Mouse (Mus musculus) liver, embryonic 14.5 days (tissue): ENCODE results near the gene Lrrc8b. TPM values are rescaled to one million over a fixed set of nuclear protein-coding genes. Genes with fewer than 3 reads are reported as not detected.

Experiments
- ATAC-seq: fragments of 200-750 bp; cut with Nextera tagmentation; 2 replicates; pipeline ENCODE4 v1.8.0; 2017; ENCODE audit warnings: moderate number of reproducible peaks, mild to moderate bottlenecking, moderate library complexity; ENCODE audit not compliant: insufficient read depth
- DNase-seq, 3 experiments: peaks; one replicate each; pipeline ENCODE4 v3.0.0-alpha.2; 2012 to 2013; ENCODE audit warnings: low read depth in 3 of 3, low spot score in 3 of 3
- H3K27ac ChIP-seq: fragments of 300-500 bp; sonication (generic); 2 replicates; pipeline ENCODE4 v1.5.1; 2014; ENCODE audit warnings: moderate library complexity, mild to moderate bottlenecking, control low read depth, inconsistent platforms
- H3K27me3 ChIP-seq: fragments of 300-500 bp; sonication (generic); 2 replicates; pipeline ENCODE4 v1.6.1; 2014; ENCODE audit warnings: mild to moderate bottlenecking, low read length, moderate library complexity; ENCODE audit not compliant: control insufficient read depth, insufficient read depth
- H3K36me3 ChIP-seq: fragments of 300-500 bp; sonication (generic); replicated peaks from 2 replicates; pipeline ENCODE4 v1.6.1; 2014; ENCODE audit warnings: low read depth; ENCODE audit not compliant: control insufficient read depth, insufficient read depth
- H3K4me1 ChIP-seq, 2 experiments: fragments of 200-500 bp in 1 of 2; fragments of 300-500 bp in 1 of 2; sonication (generic) in 1 of 2; replicated peaks; 2 replicates each; pipeline ENCODE4 v1.6.1; 2012 to 2014; ENCODE audit warnings: antibody characterized with exemption in 1 of 2, inconsistent platforms in 1 of 2, low read length in 1 of 2; ENCODE audit not compliant: control insufficient read depth in 2 of 2, insufficient read depth in 2 of 2
- H3K4me2 ChIP-seq: fragments of 300-500 bp; sonication (generic); 2 replicates; pipeline ENCODE4 v1.6.1; 2014; ENCODE audit warnings: low read depth, mild to moderate bottlenecking, control low read depth, moderate library complexity
- H3K4me3 ChIP-seq, 2 experiments: fragments of 200-500 bp in 1 of 2; fragments of 300-500 bp in 1 of 2; sonication (generic) in 1 of 2; 2 replicates each; pipeline ENCODE4 v1.5.1; 2012 to 2014; ENCODE audit warnings: low read depth in 2 of 2, low read length in 2 of 2, mild to moderate bottlenecking in 2 of 2, control low read depth in 1 of 2, inconsistent platforms in 1 of 2, moderate library complexity in 1 of 2; ENCODE audit not compliant: insufficient read depth in 1 of 2
- H3K9ac ChIP-seq: fragments of 300-500 bp; sonication (generic); replicated peaks from 2 replicates; pipeline ENCODE4 v1.6.1; 2014; ENCODE audit warnings: mild to moderate bottlenecking, control low read depth, moderate library complexity
- H3K9me3 ChIP-seq: fragments of 300-500 bp; sonication (generic); 2 replicates; pipeline ENCODE4 v1.6.1; 2016; ENCODE audit warnings: low read length, mixed read lengths; ENCODE audit not compliant: control insufficient read depth
- CTCF ChIP-seq: IDR thresholded peaks from 2 replicates; pipeline ENCODE4 v1.5.1; 2016; ENCODE audit warnings: antibody characterized with exemption, low read depth, control low read depth
- EP300 ChIP-seq: IDR thresholded peaks from 2 replicates; pipeline ENCODE4 v1.6.1; 2016; ENCODE audit warnings: antibody characterized with exemption, low read depth
- WGBS: fragments of 180-500 bp; shearing (Covaris S2); extraction: QIAGEN DNeasy Blood & Tissue Kit; methylation state at CpG from one replicate; pipeline ENCODE4 v1.1.7; 2014; ENCODE audit not compliant: insufficient replicate concordance; 5-methylcytosine and 5-hydroxymethylcytosine counted together
- polyA plus RNA-seq, 2 experiments: library from polyadenylated mRNA; depleted of rRNA in 1 of 2; stranded (reverse) in 1 of 2; unstranded in 1 of 2; fragments of >200 nt; fragmentation: Nextera tagmentation in 1 of 2; extraction: Ambion mirVana in 1 of 2; gene quantifications; 2 replicates each; pipeline versions ENCODE4 v1.2.1 to v1.2.3; 2012 to 2014

Gene Lrrc8b
- polyA plus RNA-seq (2012; rRNA removed) (3.2 and 3.5 TPM in 2 replicates), polyA plus RNA-seq (2014; fragmentation: Nextera tagmentation; extraction: Ambion mirVana) (3.8 and 4.8 TPM in 2 replicates)

DNA sequence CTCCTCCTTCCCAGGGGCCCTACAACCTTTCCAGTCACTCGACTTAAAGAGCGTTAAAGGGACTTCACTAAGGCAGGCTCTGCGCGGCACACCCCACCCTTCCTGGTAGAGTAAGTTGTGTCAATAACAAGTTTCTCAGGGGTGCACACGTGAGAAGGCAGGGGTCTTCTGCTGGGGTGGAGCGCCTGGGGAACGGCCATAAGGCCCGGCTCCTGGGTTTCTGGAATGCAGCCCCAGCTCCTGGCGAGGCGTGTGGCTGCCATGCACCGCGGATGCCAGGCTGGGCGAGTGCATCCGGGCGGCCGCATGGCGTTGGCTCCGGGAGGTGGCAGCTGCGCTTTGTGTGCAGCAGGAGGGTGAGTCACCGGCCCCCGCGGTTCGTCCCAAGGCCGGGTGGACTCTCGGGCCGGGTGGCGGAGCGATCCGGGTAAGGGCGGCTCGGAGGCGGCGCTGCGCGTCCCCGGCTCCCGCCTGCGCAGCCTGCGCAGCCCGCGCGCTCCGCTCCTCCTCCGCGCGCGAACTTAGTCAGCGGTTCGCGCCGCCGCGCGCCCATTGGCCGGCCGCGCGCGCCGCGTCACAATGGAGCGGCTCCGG lies at the start of gene Lrrc8b:
Lrrc8b (plus strand) TSS at position 578 of the 594 bp plus-strand sequence.
- Histone ChIP-seq H3K9me3 (no peaks in the 10 kb centered on the region), H3K27me3 (no peaks in the 10 kb centered on the region), H3K4me3 (peak within 1 kb of the TSS; percentile 65 to 82), H3K9ac (peak within 1 kb of the TSS; percentile 82), H3K4me2 (peak within 1 kb of the TSS; percentile 99), H3K36me3 (no peaks in the 10 kb centered on the region), H3K27ac (peak within 1 kb of the TSS; percentile 80), H3K4me1 (peaks cover 33 to 40% of the 10 kb centered on the region in 2 experiments)
- TF ChIP-seq CTCF (no peak), EP300 (no peak)
- DNase-seq (peak; percentile 68 to 73 (median 71)), ATAC-seq (peak; percentile 88)
- WGBS = under 1% methylated on average over 58 of the region's 63 CpGs

DNA sequence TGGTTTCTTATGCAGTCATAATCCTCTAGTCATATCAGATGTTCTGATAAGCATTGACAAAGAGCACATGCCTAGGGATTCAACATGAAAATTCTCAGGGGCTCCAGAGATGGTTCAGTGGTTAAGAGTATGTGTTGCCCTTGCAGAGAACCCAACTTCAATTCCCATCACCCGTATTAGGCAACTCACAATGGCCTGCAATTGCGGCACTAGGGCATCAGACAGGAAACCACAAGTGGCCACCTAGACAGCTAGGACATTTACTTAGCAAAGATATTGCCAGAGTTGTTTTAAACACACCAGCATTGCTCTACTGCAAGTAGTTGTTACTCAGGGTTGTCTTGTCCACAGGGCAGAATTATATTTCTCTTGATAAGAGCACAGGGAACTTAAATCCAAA lies 34.1 kb upstream of the Lrrc8b start:
- H3K36me3 ChIP-seq = no peaks in the 10 kb centered on the region
- DNase-seq = no peak
- no peak overlapping the region for H3K4me3 ChIP-seq
- H3K9me3 ChIP-seq = no peaks in the 10 kb centered on the region
- no peaks in the 10 kb centered on the region for H3K4me1 ChIP-seq
- no peak for ATAC-seq
- no peak overlapping the region for H3K27ac ChIP-seq
- WGBS = 5% methylated on average over 2 of the region's 2 CpGs
- no peak overlapping the region for H3K4me2 ChIP-seq
- TF ChIP-seq CTCF (no peak), EP300 (no peak)
- H3K9ac ChIP-seq = no peak overlapping the region
- H3K27me3 ChIP-seq = no peaks in the 10 kb centered on the region

DNA sequence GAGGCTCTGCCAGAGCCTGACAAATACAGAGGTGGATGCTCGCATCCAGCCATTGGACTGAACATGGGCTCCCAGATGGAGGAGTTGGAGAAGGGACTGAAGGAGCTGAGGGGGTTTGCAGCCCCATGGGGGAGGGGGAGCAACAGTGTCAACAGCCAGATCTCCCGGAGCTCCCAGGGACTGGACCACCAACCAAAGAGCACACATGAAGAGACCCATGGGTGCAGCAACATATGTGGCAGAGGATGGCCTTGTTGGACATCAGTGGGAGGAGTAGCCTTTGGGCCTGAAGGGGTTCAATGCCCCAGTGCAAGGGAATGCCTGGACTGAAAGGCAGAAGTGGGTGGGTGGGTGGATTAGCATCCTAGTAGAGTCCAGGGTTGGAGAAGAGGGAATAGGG lies 25.2 kb upstream of the Lrrc8b start:
- H3K4me1 ChIP-seq = no peaks in the 10 kb centered on the region
- H3K4me2 ChIP-seq = no peak overlapping the region
- H3K9me3 ChIP-seq = no peaks in the 10 kb centered on the region
- ATAC-seq = no peak
- WGBS = 69% methylated on average over 2 of the region's 2 CpGs
- TF ChIP-seq EP300 (no peak), CTCF (no peak)
- DNase-seq = no peak
- no peak overlapping the region for H3K9ac ChIP-seq
- H3K27me3 ChIP-seq = no peaks in the 10 kb centered on the region
- no peaks in the 10 kb centered on the region for H3K36me3 ChIP-seq
- H3K27ac ChIP-seq = no peak overlapping the region
- no peak overlapping the region for H3K4me3 ChIP-seq

GRCm38 (mm10) chr5:105393731-105394130 lies 21.8 kb upstream of the Lrrc8b start:
- no peaks in the 10 kb centered on the region for H3K27me3 ChIP-seq
- H3K36me3 ChIP-seq = no peaks in the 10 kb centered on the region
- DNase-seq = no peak
- H3K27ac ChIP-seq = no peak overlapping the region
- no peak overlapping the region for H3K4me2 ChIP-seq
- H3K9ac ChIP-seq = no peak overlapping the region
- TF ChIP-seq CTCF (no peak), EP300 (no peak)
- H3K4me1 ChIP-seq = no peaks in the 10 kb centered on the region
- H3K4me3 ChIP-seq = no peak overlapping the region
- 71% methylated on average over 6 of the region's 6 CpGs for WGBS
- no peaks in the 10 kb centered on the region for H3K9me3 ChIP-seq
- ATAC-seq = no peak

DNA sequence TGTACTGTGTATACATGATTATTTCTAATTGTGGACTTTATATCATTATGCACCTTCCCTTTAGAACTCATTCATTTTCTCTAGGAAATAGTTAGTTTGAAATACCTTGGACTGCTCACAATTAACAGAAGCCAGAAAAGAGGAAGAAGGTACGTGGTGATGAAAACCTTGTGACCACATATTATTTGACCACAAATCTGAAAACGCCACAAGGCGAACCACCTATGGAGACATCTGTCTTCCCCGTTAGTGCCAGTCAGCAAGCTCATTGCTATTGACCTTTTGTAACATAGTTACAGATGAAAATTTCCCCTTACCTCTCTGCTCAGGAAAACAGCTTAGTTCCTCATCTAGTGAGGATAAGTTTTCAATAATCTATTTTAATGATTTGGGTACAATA lies 20.4 kb upstream of the Lrrc8b start:
- Histone ChIP-seq H3K27ac (no peak overlapping the region), H3K4me2 (no peak overlapping the region), H3K36me3 (no peaks in the 10 kb centered on the region), H3K4me3 (no peak overlapping the region), H3K27me3 (no peaks in the 10 kb centered on the region), H3K4me1 (no peaks in the 10 kb centered on the region), H3K9ac (no peak overlapping the region), H3K9me3 (no peaks in the 10 kb centered on the region)
- TF ChIP-seq CTCF (no peak), EP300 (no peak)
- ATAC-seq = no peak
- WGBS = 20% methylated on average over 4 of the region's 4 CpGs
- no peak for DNase-seq
